Mouse (Mus musculus): ENCODE measurements around the gene Fgfbp1.
A peak's percentile ranks its signal among the peaks of the same experiment; 100 is the strongest.

Gene Fgfbp1

DNA sequence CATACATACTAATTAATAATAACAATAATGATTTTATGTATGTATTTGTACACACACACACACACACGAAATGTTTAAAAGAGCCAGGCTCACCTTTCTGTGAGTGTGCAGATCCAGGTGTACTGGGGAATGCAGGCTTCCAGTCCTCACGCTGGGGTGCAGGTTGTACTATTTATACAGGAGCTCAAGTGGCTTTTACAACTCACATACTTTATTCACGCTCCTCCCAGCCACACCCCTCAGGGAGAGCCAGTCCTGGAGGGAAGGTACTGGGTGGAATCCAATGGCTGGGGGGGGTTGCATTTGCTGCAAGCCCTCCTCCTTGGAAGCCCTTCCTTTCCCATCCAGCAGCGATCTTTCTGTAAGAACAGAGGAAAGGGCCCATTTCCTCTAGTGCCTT, at the start of gene Fgfbp1:
Fgfbp1 (minus strand) TSS at position 160 of the 400 bp plus-strand sequence.
- no peak for DNase-seq (ENCODE audit: low read depth)

- DNase-seq (ENCODE audit: low read depth): no peak
These were observed 16.9 kb upstream of the Fgfbp1 start for GRCm38 (mm10) chr5:43998295-43998989.

- no peak for DNase-seq (ENCODE audit: low read depth)
These were observed 16.0 kb upstream of the Fgfbp1 start for GRCm38 (mm10) chr5:43997626-43998025.

- DNase-seq (ENCODE audit: low read depth): no peak
These were observed 14.6 kb upstream of the Fgfbp1 start for GRCm38 (mm10) chr5:43996162-43996561.

GRCm38 (mm10) chr5:43994981-43995380, 13.4 kb upstream of the Fgfbp1 start:
- DNase-seq (ENCODE audit: low read depth): no peak

GRCm38 (mm10) chr5:43990316-43990715, 8.7 kb upstream of the Fgfbp1 start:
- DNase-seq (ENCODE audit: low read depth): peak; percentile 20

- no peak for DNase-seq (ENCODE audit: low read depth)
These were observed 7.4 kb upstream of the Fgfbp1 start for GRCm38 (mm10) chr5:43989017-43989416.

DNA sequence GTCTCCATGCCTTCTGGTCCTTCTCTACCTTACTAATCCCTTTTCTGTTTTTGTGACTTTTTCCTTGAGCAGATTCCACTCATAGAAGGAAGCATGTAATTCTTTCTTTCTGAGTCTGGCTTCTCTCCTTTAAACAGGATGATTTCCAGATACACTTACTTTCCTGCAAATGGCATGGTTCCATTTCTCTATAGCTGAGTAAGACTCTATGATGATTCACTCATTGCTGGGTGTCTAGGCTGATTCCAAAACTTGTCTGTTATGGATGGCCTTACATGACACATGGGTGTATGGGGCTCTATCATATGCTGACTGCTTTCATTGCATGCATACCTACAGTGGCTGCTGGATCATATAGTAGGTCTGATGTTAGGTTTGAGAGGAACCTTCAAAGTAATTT, 4.6 kb upstream of the Fgfbp1 start:
- DNase-seq (ENCODE audit: low read depth): no peak

DNA sequence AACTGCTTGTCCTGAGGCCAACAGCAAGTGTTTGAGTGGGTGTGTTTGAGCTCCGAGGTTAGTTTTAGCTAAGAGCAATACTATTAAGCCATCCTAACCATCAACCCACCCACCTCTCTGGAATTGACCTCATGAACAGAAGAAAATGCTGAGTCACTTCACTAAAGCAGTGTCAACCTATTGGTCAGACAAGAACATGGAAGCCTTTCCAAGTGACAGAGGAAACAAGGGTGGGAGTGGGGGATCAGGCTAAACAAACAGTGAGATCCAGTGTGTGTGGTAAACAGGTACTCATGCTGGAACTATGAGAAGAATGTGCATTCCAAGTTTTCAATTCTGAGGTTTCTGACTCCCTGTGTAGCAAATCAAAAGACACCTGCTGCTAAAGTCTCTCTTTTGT, 1.3 kb upstream of the Fgfbp1 start:
- no peak for DNase-seq (ENCODE audit: low read depth)

DNA sequence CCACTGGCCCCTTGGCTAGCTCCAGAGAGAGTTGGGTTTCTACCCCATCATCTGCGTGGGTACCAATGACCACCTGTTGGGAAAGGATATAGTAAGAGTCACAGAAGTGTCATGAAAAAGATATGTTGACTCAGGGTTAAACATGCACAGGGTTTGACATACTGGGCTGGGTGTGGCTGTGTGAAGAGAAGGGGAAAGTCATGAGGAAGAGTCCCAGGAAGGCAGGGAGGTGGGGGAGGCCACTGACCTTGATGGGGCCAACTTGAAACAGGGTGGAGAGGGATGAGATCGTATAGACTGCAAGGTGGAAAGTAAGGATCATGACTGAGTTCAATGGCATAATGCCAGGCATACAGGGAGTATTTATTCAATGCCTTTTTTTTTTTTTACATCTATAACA, 1.2 kb downstream of the Fgfbp1 start:
- no peak for DNase-seq (ENCODE audit: low read depth)

- DNase-seq (ENCODE audit: low read depth): no peak
These were observed 4.6 kb downstream of the Fgfbp1 start for GRCm38 (mm10) chr5:43976821-43977561.

GRCm38 (mm10) chr5:43974166-43974565, 7.4 kb downstream of the Fgfbp1 start:
- no peak for DNase-seq (ENCODE audit: low read depth)

- DNase-seq (ENCODE audit: low read depth): no peak
These were observed 10.4 kb downstream of the Fgfbp1 start for GRCm38 (mm10) chr5:43971156-43971555.

DNA sequence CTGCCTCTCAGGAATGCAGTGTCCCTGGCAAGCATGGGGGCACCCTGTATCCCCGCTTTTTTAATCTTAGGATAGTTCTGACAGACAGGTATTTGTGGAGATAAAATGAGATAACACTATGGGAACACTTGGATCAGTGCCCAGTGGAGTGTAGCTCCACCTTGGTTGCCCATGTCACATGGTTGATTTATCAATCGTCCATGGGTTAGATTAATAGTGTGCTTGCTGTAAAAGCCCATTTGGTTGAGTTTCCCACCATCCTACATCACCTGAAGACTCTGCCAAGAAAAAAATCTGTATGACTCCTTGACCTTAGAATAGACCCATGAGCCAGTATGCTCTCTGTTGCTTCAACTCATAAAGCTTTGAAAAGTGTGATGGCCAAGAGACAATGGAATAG, 11.0 kb downstream of the Fgfbp1 start:
- DNase-seq (ENCODE audit: low read depth): no peak

DNA sequence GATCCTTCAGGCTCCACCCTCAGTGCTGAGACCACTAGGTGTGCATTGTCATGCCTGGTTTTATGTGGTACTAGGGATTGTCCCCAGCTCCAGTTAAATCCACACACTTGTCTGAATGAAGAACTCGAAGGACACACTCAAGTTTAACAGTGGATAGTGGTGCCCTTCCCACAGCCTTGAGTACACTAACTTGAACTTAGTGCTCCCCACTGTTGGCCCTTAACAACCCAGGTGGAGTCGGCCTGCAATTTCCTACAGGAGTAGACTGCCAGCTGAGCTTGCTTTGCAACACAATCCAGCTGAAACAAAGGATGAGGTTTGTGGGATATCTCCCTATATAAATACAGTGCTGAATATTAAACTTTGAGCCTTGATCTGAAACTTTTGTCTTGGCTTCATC, 12.9 kb downstream of the Fgfbp1 start:
- DNase-seq (ENCODE audit: low read depth): no peak

DNA sequence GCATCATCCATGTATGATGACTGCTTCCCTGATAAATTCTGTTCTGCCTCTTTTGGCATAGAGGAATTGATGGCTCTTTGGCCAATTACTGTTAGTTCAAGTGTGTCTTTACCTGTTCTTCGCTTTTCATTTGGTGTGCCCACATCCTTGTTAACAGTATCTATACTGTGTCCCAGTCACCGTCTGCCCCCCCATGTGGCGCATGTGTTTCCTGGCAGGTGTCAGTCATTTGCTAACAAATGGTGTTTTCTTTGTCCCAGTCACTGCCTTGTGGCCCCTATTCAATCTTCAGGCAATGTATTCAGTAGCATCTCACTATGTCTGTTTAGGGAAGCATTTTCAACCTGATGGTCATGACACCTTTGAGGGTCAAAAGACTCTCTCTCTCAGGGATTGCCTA, 20.5 kb downstream of the Fgfbp1 start:
- DNase-seq (ENCODE audit: low read depth): no peak

DNA sequence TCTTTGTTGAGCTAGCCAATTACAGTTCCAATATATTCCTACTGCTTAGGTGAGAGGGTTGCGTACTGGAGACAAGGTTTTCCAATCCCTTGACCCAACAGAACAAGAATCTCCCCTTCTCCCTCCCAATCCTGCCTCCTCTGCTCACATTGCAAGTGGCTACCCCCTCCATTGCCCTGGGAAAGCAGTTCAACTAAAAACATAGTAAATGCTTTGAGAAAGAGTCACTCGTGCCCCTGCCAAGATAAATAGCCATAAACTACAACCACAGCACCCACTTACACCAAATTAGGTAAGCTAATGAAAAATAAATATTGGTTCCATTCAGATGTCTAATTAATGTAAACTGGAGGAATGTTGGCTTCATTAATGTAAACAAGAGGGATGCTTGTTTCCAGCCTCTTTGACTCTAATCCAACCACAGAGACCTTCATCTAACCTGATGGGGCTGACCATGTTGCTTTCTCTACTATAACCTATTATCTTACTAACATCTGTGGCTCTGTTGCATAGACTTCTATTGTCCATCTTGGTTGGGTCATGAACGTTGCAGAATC, 21.6 kb downstream of the Fgfbp1 start:
- DNase-seq (ENCODE audit: low read depth): no peak

GRCm38 (mm10) chr5:43953241-43953640, 28.3 kb downstream of the Fgfbp1 start:
- DNase-seq (ENCODE audit: low read depth): no peak

- peak; percentile 5 for DNase-seq (ENCODE audit: low read depth)
These were observed 32.8 kb downstream of the Fgfbp1 start for GRCm38 (mm10) chr5:43948748-43949275.

GRCm38 (mm10) chr5:43948111-43948743, 33.4 kb downstream of the Fgfbp1 start:
- DNase-seq (ENCODE audit: low read depth): peak; percentile 32

GRCm38 (mm10) chr5:43947330-43947977, 34.1 kb downstream of the Fgfbp1 start:
- DNase-seq (ENCODE audit: low read depth): peak; percentile 6

DNA sequence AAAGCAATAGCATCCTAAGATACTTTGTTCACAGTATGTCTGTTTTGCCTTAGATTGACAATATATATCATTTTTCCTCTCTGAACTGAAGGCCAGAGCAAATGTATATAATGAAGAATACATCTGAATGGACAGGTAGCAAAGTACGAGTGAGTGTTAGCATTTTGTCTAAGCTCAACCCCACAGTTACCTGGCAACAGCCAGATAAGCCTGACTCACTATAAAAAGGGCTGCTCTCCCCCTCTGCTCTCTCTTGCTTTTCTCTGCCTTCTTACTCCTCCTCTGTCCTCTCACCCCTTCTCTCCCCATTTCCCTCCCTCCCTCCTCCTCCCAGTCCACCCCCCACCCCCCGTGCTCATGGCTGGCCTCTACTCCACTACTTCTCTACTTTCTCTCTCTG, 48.3 kb downstream of the Fgfbp1 start:
- no peak for DNase-seq (ENCODE audit: low read depth)

Measured in c-Kit-positive CD71-negative TER-119-negative erythroid progenitor cells, embryonic 14.5 days (primary cell).